Mouse (Mus musculus): ENCODE data around the gene Ppp4r3a.

The Ppp4r3a gene

GRCm38 (mm10) chr12:101013078-101013665 lies 70.3 kb downstream of the Ppp4r3a start:
- DNase-seq (ENCODE audit: low spot score) = peak; percentile 46

GRCm38 (mm10) chr12:101012197-101013077 lies 71.1 kb downstream of the Ppp4r3a start:
- peak; percentile 33 for DNase-seq (ENCODE audit: low spot score)

DNA sequence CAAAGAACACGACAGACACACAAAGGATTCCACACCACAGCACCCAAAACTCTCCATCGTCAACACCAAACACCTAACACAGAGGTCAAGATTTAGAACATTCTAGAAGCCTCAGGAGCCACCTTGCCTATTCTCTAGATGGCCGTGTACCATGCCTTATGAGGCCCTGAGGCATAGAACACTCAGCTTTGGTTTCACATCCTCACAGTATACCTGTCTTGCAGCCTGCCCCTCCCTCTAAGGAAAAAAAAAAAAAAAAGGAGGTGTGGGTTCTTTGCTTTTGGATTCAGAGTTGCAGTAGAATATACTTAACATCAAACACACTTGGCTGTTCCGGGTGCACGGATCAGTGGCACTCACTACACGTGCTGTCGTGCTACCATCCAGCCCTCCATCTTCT lies 72.5 kb downstream of the Ppp4r3a start:
- DNase-seq (ENCODE audit: low spot score) = no peak

- DNase-seq (ENCODE audit: low spot score) = no peak
Observed at GRCm38 (mm10) chr12:101010148-101010920, 73.2 kb downstream of the Ppp4r3a start.

DNA sequence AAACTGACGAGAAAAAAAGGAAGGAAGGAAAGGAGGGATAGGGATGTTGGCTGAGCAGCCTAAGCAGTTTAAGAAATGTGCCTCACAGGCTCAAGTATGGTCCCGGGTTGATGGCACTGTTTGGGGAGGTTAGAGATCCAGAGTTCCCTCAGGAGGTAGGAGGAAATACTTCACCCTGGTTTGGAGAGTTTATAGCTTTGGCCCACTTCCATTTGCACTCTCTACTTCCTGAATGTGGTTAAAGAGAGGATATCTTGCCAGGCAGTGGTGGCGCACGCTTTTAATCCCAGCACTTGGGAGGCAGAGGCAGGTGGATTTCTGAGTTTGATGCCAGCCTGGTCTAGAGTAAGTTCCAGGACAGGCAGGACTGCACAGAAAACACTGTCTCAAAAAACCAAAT lies 74.3 kb downstream of the Ppp4r3a start:
- DNase-seq (ENCODE audit: low spot score) = no peak

GRCm38 (mm10) chr12:101008648-101009047 lies 74.9 kb downstream of the Ppp4r3a start:
- no peak for DNase-seq (ENCODE audit: low spot score)

DNA sequence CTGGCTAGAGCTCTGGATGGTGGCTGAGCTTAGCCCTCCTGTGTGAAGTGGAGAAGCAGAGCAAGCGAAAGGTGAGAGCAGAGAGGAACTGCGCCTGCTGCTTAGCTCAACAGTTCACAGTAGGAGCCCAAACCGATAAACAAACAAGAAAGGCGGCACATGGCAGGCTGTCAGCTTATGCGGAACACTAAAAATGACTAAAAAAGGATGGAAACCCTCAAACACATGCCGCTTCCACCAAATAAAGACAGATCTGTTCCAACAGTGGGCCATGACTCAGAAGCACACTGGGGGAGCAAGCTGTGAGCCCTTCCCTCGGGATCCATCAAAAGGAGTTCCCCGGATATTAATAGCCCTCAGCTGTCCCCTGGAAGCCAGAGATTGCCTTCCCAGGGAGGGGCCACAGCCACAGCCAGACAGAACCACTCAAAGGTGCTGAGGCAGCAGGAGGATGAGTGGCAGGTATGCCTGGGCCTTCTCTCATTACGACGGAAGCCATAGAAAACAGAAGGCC lies 75.5 kb downstream of the Ppp4r3a start:
- DNase-seq (ENCODE audit: low spot score) = no peak

GRCm38 (mm10) chr12:101007427-101007826 lies 76.1 kb downstream of the Ppp4r3a start:
- no peak for DNase-seq (ENCODE audit: low spot score)

DNA sequence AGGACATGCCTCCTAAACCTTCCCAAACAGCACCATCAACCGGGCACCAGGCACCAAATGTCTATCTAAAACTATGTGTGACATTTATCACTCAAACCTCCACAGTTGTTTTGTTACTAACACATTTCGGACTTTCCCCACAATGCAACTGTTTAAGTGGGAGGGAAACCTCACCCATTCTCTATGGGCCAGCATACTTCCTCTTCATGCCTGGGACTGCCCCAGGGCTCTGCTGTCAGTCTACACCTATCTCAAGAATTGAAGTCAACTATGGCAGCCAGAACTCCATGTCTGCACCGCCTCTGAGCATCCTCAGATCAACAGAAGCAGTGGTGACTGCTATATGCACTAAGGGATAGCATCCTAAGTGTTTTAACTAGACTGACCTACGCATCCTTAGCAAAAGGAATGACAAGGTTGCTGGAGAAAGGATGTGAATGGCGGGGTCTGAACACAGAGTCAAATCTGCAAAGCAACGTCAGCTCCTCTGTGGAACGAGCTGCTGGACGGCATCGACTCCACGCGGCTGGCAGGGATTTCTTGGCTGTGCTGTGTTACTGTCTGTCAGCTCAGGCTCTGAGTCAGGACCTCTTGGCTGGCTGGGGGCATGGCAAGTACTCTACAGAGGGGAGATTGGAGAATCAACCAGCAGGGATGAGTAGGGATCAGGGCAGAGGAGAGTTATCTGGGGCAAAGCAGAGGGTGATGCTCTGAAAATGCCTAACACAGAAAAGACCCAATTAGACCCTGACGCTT lies 77.7 kb downstream of the Ppp4r3a start:
- DNase-seq (ENCODE audit: low spot score) = no peak

DNA sequence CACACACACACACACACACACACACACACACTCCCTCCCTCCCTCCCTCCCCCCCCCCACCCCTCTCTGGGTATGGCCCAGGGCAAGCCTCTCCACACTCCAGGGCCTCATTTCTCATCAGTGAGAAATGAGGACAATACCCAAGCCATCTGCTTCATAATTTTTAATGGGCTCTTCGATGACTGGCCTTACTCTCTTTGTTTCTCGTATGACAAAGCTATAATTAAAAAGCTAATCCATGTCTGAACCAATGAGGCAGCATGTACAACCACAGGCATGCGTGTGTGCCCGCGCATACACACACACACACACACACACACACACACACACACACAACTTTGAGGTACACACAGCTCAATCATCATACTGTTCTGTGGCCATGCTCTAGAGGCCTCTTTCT lies 78.5 kb downstream of the Ppp4r3a start:
- DNase-seq (ENCODE audit: low spot score) = peak; percentile 73

DNA sequence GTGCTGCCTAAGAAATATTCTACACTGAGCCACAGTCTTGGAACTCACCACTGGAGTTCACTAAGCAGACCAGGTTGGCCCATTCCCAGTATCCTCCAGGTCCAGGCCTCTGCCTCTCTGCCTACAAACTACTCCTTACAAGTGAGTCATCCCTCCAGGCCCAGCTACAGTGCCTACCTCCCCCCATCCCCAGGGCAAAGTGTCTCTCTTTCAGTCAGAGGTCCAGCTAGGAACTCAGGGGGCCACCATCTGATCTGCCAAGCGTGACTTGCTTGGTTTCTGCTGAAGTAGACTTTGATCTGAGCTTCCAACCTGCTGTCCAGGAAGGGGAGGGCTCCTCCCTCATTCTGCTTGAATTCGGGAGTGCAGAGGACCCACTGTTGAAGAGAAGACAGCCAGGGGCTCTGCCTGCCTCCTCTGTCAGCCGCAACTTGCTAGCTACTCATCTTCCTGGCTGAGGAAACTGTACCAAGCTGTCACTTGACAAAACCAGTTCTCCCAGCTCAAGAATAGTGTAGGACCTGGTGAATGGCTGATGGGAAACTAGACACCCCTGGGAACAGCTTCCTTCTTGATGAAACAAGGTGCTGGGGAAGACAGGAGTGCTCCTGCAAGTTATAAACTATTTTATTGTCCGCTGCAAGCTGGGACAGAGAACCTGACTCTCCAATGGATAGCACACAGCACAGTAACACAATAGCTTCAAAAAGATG lies 80.5 kb downstream of the Ppp4r3a start:
- no peak for DNase-seq (ENCODE audit: low spot score)

DNA sequence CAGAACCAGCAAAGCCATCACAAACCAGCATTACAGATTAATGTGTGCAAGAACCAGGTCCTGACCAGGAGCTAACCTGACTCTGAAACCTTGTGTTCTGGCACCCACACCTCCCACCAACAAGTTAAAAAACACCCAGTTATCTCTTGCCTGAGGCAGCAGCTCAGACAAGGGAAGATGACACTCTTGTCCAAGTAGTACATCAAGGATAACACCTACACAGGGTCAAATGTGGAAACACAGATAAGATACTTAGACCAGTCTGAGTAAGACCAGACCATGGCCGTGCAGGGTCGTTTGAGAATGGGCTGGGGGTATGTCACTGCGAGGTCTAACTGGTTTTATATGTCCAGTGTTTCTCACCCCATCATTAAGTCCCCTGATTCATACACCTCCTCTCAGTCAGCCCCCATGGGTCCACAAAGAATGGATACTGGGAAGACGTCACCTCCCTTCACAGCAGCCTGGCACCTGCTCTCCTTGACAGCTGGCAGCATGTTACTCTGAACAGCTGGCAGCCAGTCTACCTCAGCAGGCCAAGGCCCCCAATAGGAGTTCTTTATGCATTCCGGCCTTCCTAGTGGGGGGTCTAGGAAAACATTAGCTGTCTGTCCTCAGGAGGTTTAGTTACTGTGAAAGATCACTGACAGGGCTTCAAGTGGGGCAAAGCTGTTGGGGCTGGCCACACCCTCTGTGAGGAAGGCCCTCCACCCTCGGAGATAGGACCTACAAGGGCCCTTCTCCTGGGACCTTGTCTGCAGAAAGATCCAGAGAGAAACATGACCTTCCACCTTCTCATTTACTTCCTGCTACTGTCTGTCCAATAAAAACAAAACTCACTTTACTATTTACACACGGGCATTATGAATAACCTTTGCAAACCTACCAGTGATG lies 84.2 kb downstream of the Ppp4r3a start:
- peak; percentile 47 for DNase-seq (ENCODE audit: low spot score)

DNA sequence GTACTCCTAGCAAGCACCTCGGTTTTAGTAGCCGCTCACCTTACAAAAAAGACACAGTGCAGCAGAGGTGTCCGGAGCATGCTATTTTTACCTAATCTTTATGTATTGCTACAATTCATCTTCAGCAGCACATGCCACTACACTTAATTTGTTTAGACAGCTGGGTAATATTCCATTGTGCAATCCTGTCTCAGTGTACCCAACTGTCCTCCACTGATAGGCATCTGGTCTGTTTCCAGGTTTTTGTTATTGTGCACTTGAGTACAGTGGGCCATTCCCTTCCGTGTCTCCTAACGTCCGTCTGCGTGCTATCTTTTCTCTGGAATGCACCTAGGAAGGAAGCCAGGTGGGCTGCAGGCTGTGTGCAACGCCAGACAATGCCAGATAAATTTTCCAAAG lies 84.9 kb downstream of the Ppp4r3a start:
- DNase-seq (ENCODE audit: low spot score) = no peak

DNA sequence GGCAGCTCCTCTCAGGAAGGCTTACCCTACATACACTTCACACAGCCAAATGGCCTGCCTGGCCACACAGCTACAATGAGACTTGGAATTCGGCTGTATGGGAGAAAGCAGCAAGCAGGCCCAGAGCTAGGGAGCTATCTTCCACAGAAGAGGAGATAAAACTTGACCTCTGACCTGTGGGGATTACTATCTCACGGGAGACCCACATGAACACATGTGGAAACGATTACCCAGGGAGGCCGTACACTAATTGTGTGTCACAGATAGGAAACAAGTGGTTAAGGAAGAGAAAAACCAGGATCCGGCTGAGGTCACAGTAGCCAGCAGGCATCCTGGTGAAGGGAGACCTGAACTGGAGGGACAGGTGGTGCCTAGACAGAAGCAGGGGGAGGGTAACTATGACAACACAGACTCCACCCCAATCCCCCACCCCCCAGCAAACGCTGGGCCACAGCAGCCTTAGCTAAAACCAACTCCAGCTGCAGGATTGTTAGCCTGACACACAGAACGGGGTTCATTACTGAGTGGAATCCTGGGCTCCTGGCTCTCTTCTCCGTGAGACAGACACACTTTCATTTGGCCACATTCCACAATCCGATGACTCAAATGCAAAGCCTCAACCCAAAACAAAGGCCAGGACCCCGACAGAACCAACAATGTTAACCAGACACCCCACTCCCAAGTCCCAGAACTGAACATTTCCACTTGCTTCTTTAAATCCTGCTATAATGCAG lies 85.5 kb downstream of the Ppp4r3a start:
- DNase-seq (ENCODE audit: low spot score) = no peak

DNA sequence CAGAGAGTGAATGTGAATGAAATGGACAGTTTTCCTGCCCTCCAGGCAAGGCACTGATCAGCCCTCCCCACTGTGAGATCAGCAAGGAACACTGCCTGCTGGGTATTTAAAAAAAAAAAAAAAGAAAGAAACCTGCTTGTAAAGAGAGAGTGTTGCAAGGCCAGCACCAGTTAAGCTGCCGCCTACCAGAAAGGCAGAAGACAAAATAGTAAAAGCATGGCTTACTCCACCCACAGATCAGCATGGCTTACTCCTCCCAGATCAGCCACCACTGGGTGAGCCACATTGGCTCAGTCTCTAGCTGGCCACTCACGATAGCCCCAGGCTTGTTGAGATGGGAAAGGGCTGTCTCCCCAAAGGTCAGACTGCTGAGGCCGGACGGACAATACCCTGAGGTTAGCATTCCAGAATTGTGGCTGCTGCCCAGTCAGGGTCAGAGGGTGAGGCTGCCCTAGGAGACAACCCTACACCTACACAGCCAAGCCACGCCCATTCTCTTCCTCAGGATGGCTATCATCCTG lies 87.1 kb downstream of the Ppp4r3a start:
- no peak for DNase-seq (ENCODE audit: low spot score)

- DNase-seq (ENCODE audit: low spot score) = peak; percentile 53
Observed at GRCm38 (mm10) chr12:100995607-100996377, 87.7 kb downstream of the Ppp4r3a start.

DNA sequence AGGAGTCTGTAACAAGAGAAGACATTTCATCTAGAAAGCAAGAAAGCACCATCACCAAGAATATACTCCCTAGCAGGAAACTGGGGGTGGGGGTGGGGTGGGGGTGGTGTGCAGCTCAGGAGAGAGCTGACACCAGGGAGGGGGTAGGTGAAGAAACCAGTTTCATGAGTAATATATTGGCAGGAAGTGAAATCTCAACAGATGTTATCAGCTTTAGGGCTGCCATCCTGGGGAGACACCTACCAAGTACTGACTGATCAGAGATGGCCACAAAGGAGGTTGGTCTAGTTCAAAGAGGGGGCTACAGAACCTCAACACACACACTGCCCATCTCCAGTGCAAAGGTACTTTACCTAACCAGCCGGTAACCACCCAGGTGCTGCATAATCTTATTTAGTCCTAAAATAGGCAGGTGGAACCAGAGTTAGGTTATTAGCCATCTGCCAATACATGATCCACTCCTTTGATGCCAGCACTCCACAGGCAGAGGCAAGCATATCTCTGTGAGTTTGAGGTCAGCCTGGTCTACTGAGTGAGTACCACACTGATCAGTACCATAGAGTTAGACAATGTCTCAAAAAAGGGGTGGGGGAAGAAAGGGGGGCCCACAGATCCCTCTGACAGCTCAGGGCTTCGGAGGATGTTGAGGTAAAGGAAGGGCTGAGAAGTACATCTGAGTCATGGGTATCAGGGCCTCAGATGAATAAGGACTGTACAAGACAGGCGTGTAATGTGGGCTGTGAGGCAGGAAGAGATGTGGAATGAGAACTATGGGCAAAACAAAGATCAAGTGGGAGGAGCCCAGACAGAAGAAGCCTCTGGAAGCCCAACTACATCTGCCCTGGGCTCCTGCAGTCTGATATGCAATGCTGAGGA lies 89.1 kb downstream of the Ppp4r3a start:
- DNase-seq (ENCODE audit: low spot score) = no peak

Measured in retina, embryonic 14.5 days (tissue).